Mouse (Mus musculus): ENCODE data around the gene Tff1.
A peak's percentile ranks its signal among the peaks of the same experiment; 100 is the strongest.

Gene Tff1

DNA sequence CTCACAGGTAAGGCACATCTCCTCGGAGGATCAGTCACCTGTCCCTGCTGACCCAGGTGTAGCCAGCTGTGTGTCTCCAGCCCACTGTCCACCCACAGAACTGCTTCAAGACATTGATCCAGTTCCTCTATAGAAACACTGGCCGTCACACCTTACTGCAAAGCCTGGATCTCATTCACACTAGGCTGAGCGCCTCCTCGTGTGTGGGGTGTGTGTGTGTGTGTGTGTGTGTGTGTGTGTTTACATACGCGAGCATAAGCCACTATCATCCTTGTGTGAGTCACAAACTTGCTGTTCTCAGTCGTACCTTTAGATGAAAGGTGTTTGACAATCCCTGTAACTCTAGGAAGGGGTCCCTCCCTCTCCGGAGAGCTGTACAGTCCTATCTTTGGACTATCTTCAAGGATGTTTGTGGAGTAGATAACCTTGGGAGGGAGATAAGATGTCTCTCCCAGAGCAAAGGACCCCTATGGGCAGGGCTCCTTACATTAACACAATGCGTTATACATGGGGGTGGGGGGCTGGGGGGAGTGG is 12.0 kb downstream of the Tff1 start:
- no peak for DNase-seq

DNA sequence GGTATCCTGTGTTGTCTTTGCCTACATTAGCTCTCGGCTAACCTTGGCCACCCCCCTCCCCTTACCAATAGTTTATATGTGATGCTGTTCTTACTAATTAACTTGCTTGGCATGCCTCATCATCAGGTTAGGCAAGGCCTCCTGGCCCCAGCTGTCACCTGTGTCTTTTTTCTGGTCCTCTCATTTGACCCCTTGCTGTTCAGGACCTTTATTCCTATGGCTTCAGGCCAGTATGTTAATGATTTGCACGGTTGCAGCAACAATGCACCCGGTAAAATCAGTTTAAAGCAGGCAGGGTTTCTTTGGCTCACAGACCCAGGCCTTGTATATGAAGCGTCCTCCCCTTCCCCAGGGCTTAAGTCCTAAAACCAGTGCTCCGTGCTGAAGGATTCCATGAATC is 12.6 kb downstream of the Tff1 start:
- no peak for DNase-seq

DNA sequence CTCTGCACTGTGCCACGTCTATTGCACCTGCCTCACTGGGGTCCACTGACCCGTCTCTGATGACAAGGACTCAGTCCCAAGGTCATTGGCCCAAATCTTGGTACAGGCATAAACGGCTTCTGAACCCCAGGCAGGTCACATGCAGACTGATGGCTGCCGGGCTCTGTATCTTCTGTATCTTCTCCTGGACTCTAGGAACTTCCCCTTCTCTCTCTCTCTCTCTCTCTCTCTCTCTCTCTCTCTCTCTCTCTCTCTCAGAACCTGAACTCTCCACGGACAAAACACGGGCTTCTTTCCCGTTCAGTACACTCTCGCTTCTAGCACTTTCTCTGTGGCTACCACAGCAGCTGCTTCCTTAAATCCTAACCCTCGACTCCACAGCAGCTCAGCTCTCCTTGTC is 19.1 kb downstream of the Tff1 start:
- DNase-seq, result no peak

DNA sequence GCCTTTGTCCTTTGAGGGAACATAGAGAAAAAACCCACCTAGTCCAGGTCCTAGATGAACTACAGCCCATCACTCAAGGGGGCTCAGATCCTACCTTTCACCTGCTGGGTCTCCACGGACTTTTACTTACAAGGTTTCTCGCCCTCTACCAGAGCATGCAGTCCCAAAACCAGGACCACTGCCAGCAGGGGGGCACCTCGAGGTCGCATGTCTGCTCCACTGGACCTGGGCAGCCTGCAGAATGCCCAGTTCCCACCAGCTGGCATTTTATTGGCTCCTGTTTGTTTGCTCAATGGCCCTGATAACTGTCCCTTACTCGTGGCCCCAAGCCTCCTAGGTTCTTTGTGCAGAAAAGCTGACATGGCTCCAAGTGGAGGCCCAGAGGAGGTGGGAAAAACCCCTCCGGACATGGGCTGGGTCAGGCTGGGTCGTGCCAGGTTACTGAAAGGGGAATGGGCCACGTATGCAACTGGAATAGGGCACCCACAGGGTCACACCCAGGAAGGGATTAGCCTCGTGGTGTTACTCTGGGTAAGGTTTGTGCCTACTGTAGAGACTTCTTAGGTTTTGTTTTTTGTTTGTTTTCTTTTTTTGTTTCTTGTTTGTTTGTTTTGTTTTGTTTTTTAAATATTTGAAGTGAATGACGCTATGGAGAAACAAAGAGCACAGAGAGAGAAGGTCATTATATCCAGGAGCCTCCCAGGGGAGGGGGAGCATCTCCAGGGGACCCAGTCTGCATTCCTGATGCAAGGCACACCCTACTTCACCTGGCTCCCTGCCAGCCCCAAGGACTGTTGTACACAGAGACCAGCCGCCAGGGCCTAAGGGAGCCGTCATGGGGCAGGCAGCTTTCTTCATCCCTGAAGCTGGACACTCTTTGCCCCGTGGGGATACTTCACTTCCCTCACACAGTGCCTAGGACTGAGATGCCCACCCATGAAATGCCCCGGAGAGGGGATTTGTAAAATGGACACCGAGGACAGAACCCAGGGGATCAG is 20.7 kb downstream of the Tff1 start, which contains the start of gene Tff2:
Gene Tff2, minus strand, starts transcription at position 243 of the 998 bp plus-strand sequence.
- no peak for DNase-seq

DNA sequence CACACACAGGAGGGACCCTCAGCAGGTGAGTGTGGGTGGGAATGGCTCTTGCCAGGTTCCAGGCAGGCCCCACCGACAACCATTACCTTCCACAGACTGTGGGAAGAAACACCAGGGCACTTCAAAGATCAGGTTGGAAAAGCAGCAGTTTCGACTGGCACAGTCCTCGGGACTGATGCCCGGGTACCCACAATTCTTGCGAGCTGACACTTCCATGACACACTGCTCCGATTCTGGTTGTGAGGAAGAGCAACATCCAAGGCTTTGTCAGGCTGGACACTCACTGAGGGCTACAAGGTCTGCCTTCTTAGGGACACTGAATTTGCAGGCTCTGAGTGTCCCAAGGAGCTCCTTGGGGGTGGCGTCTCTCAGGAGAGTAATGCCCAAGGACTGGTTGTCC is 23.0 kb downstream of the Tff1 start:
- no peak for DNase-seq

DNA sequence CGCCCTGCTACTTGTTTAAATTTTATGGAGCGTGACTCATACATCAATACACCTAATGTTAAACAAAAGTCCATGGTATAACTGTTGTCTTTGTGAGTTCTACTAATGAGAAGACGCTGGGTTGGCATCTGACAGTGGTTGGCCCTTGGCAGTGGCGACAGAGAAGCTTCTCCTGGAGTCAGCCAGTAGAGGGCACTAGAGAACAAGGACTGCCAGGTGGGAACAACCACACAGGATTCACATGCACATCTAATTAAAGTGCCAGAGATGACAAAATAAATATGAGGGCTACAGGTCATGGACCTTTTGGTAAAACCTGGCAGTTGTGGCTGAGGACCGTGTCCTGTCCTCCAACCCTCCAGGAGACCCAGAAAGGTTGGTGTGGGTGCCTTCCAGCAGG is 26.7 kb downstream of the Tff1 start:
- peak; percentile 78 for DNase-seq

DNA sequence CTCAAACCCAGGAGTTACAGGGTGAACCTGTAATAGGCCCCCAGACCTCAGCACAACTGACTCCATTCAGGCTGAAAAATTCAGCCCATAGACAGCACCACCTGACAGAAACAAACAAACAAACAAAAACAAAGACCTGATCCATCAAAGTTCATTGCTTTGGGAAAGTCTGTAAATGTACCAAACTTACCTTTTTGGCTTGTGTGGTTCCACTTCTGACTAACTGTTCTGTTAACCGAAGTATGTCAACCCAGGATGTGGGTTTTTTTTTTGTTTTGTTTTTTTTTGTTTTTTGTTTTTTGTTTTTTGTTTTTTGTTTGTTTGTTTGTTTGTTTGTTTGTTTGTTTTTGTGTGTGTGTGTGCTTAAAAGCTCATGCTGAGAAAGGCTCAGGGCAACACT is 28.3 kb downstream of the Tff1 start:
- no peak for DNase-seq

DNA sequence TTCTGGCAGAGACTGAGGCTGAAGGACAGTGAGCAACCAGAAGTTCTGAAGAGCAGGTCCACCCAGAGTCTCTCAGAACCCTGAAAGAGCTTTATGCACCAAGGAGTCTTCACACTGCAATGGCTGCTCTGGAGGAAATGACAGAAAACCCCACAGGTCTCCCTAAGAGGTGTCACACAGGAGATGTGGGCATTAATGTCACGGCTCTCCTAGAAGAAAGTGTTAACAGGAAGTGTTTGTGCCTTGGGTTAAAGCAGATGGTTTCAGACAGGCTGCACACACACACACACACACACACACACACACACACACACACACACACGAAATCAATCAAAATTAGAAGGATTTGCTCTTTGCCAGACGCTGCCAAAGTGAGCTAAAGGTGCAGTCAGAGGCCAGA is 28.8 kb downstream of the Tff1 start:
- DNase-seq, result no peak

DNA sequence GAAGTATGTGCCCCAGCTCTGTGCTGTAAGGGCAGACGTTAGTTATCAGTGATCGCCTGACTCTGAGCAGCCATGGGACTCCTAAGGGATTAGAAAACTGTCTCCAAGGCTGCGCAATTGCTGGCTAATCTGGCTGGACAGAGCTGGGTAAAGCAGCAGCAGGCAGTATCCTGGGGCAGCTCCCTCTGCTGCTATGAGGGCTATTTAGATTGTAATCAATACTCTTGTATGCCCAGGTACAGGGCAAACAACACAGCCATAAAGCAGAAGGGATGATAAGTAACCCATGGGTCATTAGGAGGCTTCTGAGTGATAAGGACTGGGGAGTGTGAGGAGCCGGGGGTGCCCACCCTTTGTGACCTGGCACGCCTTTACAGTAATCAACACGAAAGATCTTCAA is 30.2 kb downstream of the Tff1 start:
- DNase-seq, result no peak

DNA sequence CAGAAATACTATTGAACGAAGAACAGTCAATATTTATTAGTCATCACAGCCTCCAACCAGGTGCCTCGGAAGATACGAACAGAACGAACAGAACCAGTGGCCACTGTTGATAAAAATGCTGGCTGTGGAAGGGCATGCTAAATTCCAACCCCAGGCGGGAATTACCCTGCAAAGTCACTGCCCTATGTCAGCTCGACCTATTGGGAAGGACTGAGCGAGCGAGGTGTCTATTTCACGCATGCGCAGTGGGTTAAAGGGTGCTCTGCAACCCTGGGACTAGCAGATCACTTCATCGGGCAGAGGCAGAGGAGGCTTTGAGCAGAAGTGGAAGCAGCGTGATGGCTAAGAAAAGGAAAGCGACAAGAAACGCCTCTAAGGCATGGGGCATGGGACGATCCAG is 31.3 kb downstream of the Tff1 start:
- no peak for DNase-seq

- no peak for DNase-seq
Observed at GRCm38 (mm10) chr17:31131269-31131821, 33.7 kb downstream of the Tff1 start.

GRCm38 (mm10) chr17:31129452-31129851 is 35.6 kb downstream of the Tff1 start, which contains the start of gene Tff3:
Gene Tff3 (minus strand): TSS chr17:31129646.
- no peak for DNase-seq

- DNase-seq, result no peak
Observed at GRCm38 (mm10) chr17:31128708-31129318, 36.3 kb downstream of the Tff1 start.

GRCm38 (mm10) chr17:31125548-31126266 is 39.4 kb downstream of the Tff1 start:
- DNase-seq, result no peak

GRCm38 (mm10) chr17:31121975-31122374 is 43.1 kb downstream of the Tff1 start:
- peak; percentile 90 for DNase-seq

- DNase-seq, result peak; percentile 94
Observed at GRCm38 (mm10) chr17:31119429-31119828, 45.6 kb downstream of the Tff1 start.

- no peak for DNase-seq
Observed at GRCm38 (mm10) chr17:31117946-31118345, 47.1 kb downstream of the Tff1 start.

- no peak for DNase-seq
Observed at GRCm38 (mm10) chr17:31116063-31116462, 49.0 kb downstream of the Tff1 start.

GRCm38 (mm10) chr17:31113191-31113856 is 51.8 kb downstream of the Tff1 start:
- no peak for DNase-seq
